Mouse (Mus musculus) kidney, adult 2 months (tissue): ENCODE results near the gene Agmat. TPM values are rescaled to one million over a fixed set of nuclear protein-coding genes. Genes with fewer than 3 reads are reported as not detected.

Source experiments
- DNase-seq: peaks from one replicate; pipeline ENCODE4 v3.0.0; 2021
- H3K27ac ChIP-seq: fragments of 200-500 bp; 2 replicates; pipeline ENCODE4 v1.5.1; 2012; ENCODE audit warnings: low read depth, low read length, control low read depth, inconsistent platforms; ENCODE audit not compliant: insufficient read depth
- H3K27me3 ChIP-seq: fragments of 200-500 bp; replicated peaks from 2 replicates; pipeline ENCODE4 v1.6.1; 2012; ENCODE audit warnings: mild to moderate bottlenecking, moderate library complexity, low read length, inconsistent platforms; ENCODE audit not compliant: control insufficient read depth, insufficient read depth
- H3K36me3 ChIP-seq: fragments of 200-500 bp; 2 replicates; pipeline ENCODE4 v1.6.1; 2012; ENCODE audit warnings: mild to moderate bottlenecking, moderate library complexity, low read length, inconsistent platforms; ENCODE audit not compliant: control insufficient read depth, insufficient read depth
- H3K4me1 ChIP-seq: fragments of 200-500 bp; 2 replicates; pipeline ENCODE4 v1.6.1; 2011; ENCODE audit warnings: low read length; ENCODE audit not compliant: control insufficient read depth, insufficient read depth
- H3K4me3 ChIP-seq: fragments of 200-500 bp; 2 replicates; pipeline ENCODE4 v1.5.1; 2011; ENCODE audit warnings: mild to moderate bottlenecking, low read depth, low read length, control low read depth; ENCODE audit not compliant: insufficient read depth
- CTCF ChIP-seq: fragments of 200-500 bp; conservative IDR thresholded peaks from 2 replicates; pipeline ENCODE4 v1.5.1; 2011; ENCODE audit warnings: low read depth, mild to moderate bottlenecking, control low read depth, low read length, moderate library complexity, mixed read lengths; ENCODE audit not compliant: insufficient read depth, insufficient read length
- POLR2A ChIP-seq: fragments of 200-500 bp; IDR thresholded peaks from one replicate; pipeline ENCODE4 v1.6.1; 2011; ENCODE audit warnings: low read depth, low read length, control low read depth
- WGBS: fragments of 180-500 bp; shearing (Covaris S2); methylation state at CpG from one replicate; pipeline ENCODE4 v1.1.7; 2018; 5-methylcytosine and 5-hydroxymethylcytosine counted together
- polyA plus RNA-seq: library from polyadenylated mRNA; depleted of rRNA; stranded (reverse); fragments of >200 nt; gene quantifications from 2 replicates; pipeline ENCODE4 v1.2.3, GENCODE M21; 2012

Gene Agmat
- polyA plus RNA-seq, 1 experiment, result 9.4 TPM

GRCm38 (mm10) chr4:141735206-141735560, 11.3 kb upstream of the Agmat start:
- no peaks in the 10 kb centered on the region for H3K27me3 ChIP-seq
- 34% methylated on average over 9 of the region's 9 CpGs for WGBS
- H3K27ac ChIP-seq, result no peak overlapping the region
- peaks cover 6% of the 10 kb centered on the region; the same call in 1 of the 2 replicates for H3K4me1 ChIP-seq
- no peak for TF ChIP-seq CTCF
- no peak for TF ChIP-seq POLR2A
- no peaks in the 10 kb centered on the region for H3K36me3 ChIP-seq
- no peak for DNase-seq
- H3K4me3 ChIP-seq, result peak overlapping the region; percentile 9

DNA sequence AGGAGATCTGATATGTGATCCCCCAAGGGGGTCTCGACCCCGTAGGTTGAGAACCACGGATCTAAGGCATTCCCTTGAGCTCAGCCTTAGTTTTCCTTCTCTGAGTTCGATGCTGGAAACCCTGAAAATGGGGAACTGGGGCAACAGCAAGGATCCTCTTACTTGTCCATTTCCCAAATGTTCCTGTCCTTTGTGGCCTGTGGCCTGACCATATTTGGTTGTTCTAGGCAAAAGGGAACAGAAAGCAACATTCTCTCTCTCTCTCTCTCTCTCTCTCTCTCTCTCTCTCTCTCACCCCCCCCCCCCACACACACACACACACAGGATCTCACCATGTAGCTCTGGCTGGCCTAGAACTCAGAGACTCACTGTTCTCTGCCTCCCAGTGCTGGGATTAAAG, 9.6 kb upstream of the Agmat start:
- no peaks in the 10 kb centered on the region for H3K36me3 ChIP-seq
- no peak for DNase-seq
- peaks cover 12% of the 10 kb centered on the region; the same call in 1 of the 2 replicates for H3K4me1 ChIP-seq
- 73% methylated on average over 4 of the region's 4 CpGs for whole genome bisulfite sequencing
- TF ChIP-seq CTCF (no peak), POLR2A (no peak)
- no peak overlapping the region for H3K27ac ChIP-seq
- H3K27me3 ChIP-seq, result no peaks in the 10 kb centered on the region
- no peak overlapping the region for H3K4me3 ChIP-seq

GRCm38 (mm10) chr4:141738015-141738414, 8.5 kb upstream of the Agmat start:
- no peak for DNase-seq
- no peak overlapping the region for H3K4me3 ChIP-seq
- peaks cover 13% of the 10 kb centered on the region; the same call in 1 of the 2 replicates for H3K4me1 ChIP-seq
- no peak for TF ChIP-seq CTCF
- TF ChIP-seq POLR2A, result no peak
- no peaks in the 10 kb centered on the region for H3K27me3 ChIP-seq
- 84% methylated on average over 8 of the region's 8 CpGs for WGBS
- no peaks in the 10 kb centered on the region for H3K36me3 ChIP-seq
- H3K27ac ChIP-seq, result no peak overlapping the region

GRCm38 (mm10) chr4:141741856-141742255, 4.6 kb upstream of the Agmat start:
- WGBS, result 30% methylated on average over 9 of the region's 9 CpGs
- no peaks in the 10 kb centered on the region for H3K36me3 ChIP-seq
- H3K4me3 ChIP-seq, result no peak overlapping the region
- no peaks in the 10 kb centered on the region for H3K27me3 ChIP-seq
- TF ChIP-seq CTCF (no peak), POLR2A (no peak)
- peaks cover 10% of the 10 kb centered on the region; the same call in 1 of the 2 replicates for H3K4me1 ChIP-seq
- peak overlapping the region; percentile 50 for H3K27ac ChIP-seq
- peak; percentile 95 for DNase-seq

DNA sequence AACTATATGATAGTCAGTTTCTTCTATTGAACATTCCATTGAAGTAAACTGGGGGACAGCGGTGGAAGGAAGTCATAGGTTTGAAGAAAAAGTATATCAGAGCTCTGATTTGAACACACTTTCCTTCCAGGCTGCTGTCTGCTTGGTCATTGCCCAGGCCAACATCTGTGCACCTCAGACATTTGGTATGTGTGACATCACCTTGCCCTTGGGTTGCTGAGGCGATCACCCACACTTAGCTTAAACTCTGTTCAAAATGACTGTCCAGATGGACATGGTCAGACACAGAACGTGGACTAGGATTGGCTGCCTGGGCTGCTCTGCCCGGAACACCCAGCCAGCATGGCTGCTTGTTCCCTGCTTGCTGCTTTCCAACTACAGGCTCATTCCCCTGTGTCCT, 4.1 kb upstream of the Agmat start:
- Histone ChIP-seq H3K27me3 (no peaks in the 10 kb centered on the region), H3K4me1 (peaks cover 10% of the 10 kb centered on the region; the same call in 1 of the 2 replicates), H3K4me3 (no peak overlapping the region), H3K27ac (peak overlapping the region; percentile 21), H3K36me3 (no peaks in the 10 kb centered on the region)
- no peak for DNase-seq
- WGBS, result 72% methylated on average over 4 of the region's 4 CpGs
- TF ChIP-seq POLR2A, result no peak
- no peak for TF ChIP-seq CTCF

DNA sequence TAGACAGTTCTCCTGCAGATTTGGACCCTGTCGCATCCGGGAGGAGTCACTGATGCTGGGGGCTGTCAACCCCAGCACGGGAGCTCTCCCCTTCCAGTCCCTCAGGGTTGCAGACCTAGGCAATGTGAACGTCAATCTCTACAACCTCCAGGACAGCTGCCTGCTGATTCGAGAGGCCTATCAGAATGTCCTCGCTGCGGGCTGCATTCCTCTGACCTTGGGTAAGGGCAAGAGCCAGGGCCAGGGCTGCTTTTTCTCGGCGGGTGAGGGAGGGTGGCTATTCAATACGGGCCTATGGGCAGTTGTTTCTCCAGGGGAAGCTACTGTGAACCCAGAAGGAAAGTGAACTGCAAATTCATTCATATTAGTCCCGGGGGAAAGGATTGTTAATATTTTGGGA, 3.1 kb downstream of the Agmat start:
- Histone ChIP-seq H3K27me3 (no peaks in the 10 kb centered on the region), H3K4me3 (no peak overlapping the region), H3K4me1 (no peaks in the 10 kb centered on the region), H3K27ac (no peak overlapping the region), H3K36me3 (no peaks in the 10 kb centered on the region)
- no peak for TF ChIP-seq POLR2A
- no peak for TF ChIP-seq CTCF
- no peak for DNase-seq
- WGBS, result 52% methylated on average over 11 of the region's 11 CpGs

- 85% methylated on average over 3 of the region's 3 CpGs for whole genome bisulfite sequencing
- no peaks in the 10 kb centered on the region for H3K27me3 ChIP-seq
- no peak overlapping the region for H3K27ac ChIP-seq
- H3K4me3 ChIP-seq, result no peak overlapping the region
- DNase-seq, result no peak
- H3K4me1 ChIP-seq, result no peaks in the 10 kb centered on the region
- TF ChIP-seq POLR2A (no peak), CTCF (no peak)
- no peaks in the 10 kb centered on the region for H3K36me3 ChIP-seq
These were observed 4.4 kb downstream of the Agmat start for GRCm38 (mm10) chr4:141750826-141751225.

DNA sequence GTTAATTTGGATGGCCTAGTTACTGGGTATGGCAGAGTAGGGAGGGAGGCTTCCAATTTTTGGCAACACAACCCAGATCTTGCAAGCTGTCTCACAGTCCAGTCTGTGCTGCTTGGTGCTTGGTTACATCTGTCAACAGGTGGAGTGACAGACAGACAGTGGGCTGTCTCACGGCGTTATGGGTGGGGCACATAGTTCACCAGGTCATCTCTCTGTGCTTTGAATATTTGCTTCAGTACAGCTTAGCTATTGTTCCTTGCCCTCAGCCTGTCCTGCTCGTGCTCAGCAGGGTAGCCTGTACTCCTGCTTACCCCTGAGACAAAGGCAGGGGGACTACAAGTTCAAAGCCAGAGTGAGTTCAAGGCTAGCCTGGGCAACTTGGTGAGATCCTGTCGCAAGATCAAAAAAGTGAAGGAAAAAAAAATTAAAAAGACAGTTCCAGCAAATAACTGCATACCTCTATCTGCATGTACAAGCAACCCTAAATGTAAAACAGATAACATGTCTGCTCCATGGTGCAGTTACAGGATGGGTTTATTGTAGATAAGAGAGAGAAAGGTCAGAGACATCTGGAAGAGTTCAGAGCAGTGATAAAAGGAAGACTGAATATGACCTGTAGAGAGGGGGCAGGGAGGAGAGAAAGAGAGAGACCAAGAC, 5.1 kb downstream of the Agmat start:
- Histone ChIP-seq H3K27me3 (no peaks in the 10 kb centered on the region), H3K36me3 (no peaks in the 10 kb centered on the region), H3K4me3 (no peak overlapping the region), H3K4me1 (no peaks in the 10 kb centered on the region), H3K27ac (no peak overlapping the region)
- no peak for DNase-seq
- 64% methylated on average over 4 of the region's 4 CpGs for WGBS
- TF ChIP-seq POLR2A (no peak), CTCF (no peak)
